Mouse (Mus musculus): ENCODE measurements around the gene Ankrd23.

- no peak for TF ChIP-seq CTCF (IDR thresholded peaks at IDR 0.05; ENCODE audit: control insufficient read depth, insufficient read depth, low read length)
- TF ChIP-seq POLR2A (IDR thresholded peaks at IDR 0.05; ENCODE audit: borderline replicate concordance, control insufficient read depth, low read depth, low read length), result no peak
These were observed 25.7 kb upstream of the Ankrd23 start for GRCm38 (mm10) chr1:36562388-36562787.
